Mouse (Mus musculus) embryonic facial prominence, embryonic 13.5 days (tissue): ENCODE data around the gene Glt6d1. TPM values are rescaled to one million over a fixed set of nuclear protein-coding genes. Genes with fewer than 3 reads are reported as not detected.
"Not testable (repeated sequence)": the region's sequence is repeated elsewhere in the genome, so short reads cannot be mapped to it uniquely, and the experiment has no call there.

ENCODE experiments used
- ATAC-seq: fragments of 200-750 bp; cut with Nextera tagmentation; 2 replicates; pipeline ENCODE4 v1.8.0; 2017; ENCODE audit warnings: low read depth; ENCODE audit not compliant: insufficient number of reproducible peaks, insufficient read depth, low FRiP score, low TSS enrichment
- H3K27ac ChIP-seq: fragments of 300-500 bp; sonication (generic); 2 replicates; pipeline ENCODE4 v1.5.1; 2015; ENCODE audit warnings: moderate library complexity, mild to moderate bottlenecking, inconsistent platforms
- H3K27me3 ChIP-seq: fragments of 300-500 bp; sonication (generic); 2 replicates; pipeline ENCODE4 v1.6.1; 2015; ENCODE audit warnings: mild to moderate bottlenecking, inconsistent platforms
- H3K36me3 ChIP-seq: fragments of 300-500 bp; sonication (generic); 2 replicates; pipeline ENCODE4 v1.6.1; 2015; ENCODE audit warnings: mild to moderate bottlenecking, inconsistent platforms
- H3K4me1 ChIP-seq: fragments of 300-500 bp; sonication (generic); 2 replicates; pipeline ENCODE4 v1.6.1; 2015; ENCODE audit warnings: inconsistent platforms
- H3K4me2 ChIP-seq: fragments of 300-500 bp; sonication (generic); 2 replicates; pipeline ENCODE4 v1.6.1; 2015; ENCODE audit warnings: moderate library complexity, mild to moderate bottlenecking, inconsistent platforms
- H3K4me3 ChIP-seq: fragments of 300-500 bp; sonication (generic); 2 replicates; pipeline ENCODE4 v1.5.1; 2015; ENCODE audit warnings: mild to moderate bottlenecking, inconsistent platforms
- H3K9ac ChIP-seq: fragments of 300-500 bp; sonication (generic); 2 replicates; pipeline ENCODE4 v1.6.1; 2015; ENCODE audit warnings: mild to moderate bottlenecking, inconsistent platforms
- H3K9me3 ChIP-seq: fragments of 300-500 bp; sonication (generic); 2 replicates; pipeline ENCODE4 v1.6.1; 2016; ENCODE audit warnings: inconsistent platforms
- WGBS: fragments of 180-500 bp; shearing (Covaris S2); methylation state at CpG from one replicate; pipeline ENCODE4 v1.1.7; 2015; ENCODE audit warnings: mixed read lengths; 5-methylcytosine and 5-hydroxymethylcytosine counted together
- polyA plus RNA-seq: library from polyadenylated mRNA; unstranded; fragments of >200 nt; fragmentation: Nextera tagmentation; extraction: Ambion mirVana; gene quantifications from 2 replicates; pipeline ENCODE4 v1.2.1, GENCODE M21; 2015

Gene Glt6d1
- polyA plus RNA-seq = not detected in 2 replicates

- not testable (repeated sequence) for H3K9ac ChIP-seq, H3K4me1 ChIP-seq, ATAC-seq, H3K4me3 ChIP-seq, H3K9me3 ChIP-seq, H3K4me2 ChIP-seq, H3K27me3 ChIP-seq, H3K27ac ChIP-seq, H3K36me3 ChIP-seq
- WGBS = 63% methylated on average over 1 of the region's 1 CpGs
Measured at GRCm38 (mm10) chr2:25815748-25816147, at the start of gene Glt6d1. Gene Glt6d1, minus strand, starts transcription at chr2:25815848.

- no peak overlapping the region for H3K27ac ChIP-seq
- ATAC-seq = no peak
- H3K36me3 ChIP-seq = no peaks in the 10 kb centered on the region
- no peaks in the 10 kb centered on the region for H3K9me3 ChIP-seq
- no peak overlapping the region for H3K9ac ChIP-seq
- H3K4me1 ChIP-seq = peaks cover 15% of the 10 kb centered on the region
- peaks cover 54% of the 10 kb centered on the region for H3K27me3 ChIP-seq
- no peak overlapping the region for H3K4me2 ChIP-seq
- no peak overlapping the region for H3K4me3 ChIP-seq
- WGBS = 5% methylated on average over 4 of the region's 4 CpGs
Measured at GRCm38 (mm10) chr2:25865412-25865811, 49.8 kb upstream of the Glt6d1 start.

DNA sequence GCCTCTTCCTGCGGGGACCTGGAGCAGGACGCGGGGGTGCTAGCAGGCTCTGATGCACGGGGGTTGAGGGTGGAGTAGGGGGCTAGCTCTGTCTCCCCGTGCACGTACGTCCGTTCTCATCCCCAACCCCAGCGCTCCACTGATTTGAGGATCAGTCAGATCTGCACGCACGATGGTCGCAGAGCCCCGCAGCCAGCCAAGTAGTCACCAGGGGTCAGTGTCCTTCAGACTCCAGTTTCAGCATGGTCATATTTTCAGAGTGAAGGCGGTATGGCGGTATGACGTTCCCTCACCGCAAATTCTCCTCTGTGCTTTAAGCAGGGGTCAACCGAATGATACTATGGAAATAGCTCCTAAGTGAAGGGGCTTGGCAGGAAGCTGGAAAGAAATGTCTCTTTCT is 48.6 kb upstream of the Glt6d1 start:
- Histone ChIP-seq H3K27ac (no peak overlapping the region), H3K9me3 (no peaks in the 10 kb centered on the region), H3K36me3 (no peaks in the 10 kb centered on the region), H3K27me3 (peaks cover 54% of the 10 kb centered on the region), H3K4me2 (peak overlapping the region; percentile 92), H3K9ac (no peak overlapping the region), H3K4me1 (peaks cover 15% of the 10 kb centered on the region), H3K4me3 (peak overlapping the region; percentile 44)
- ATAC-seq = no peak
- 4% methylated on average over 18 of the region's 18 CpGs for WGBS

DNA sequence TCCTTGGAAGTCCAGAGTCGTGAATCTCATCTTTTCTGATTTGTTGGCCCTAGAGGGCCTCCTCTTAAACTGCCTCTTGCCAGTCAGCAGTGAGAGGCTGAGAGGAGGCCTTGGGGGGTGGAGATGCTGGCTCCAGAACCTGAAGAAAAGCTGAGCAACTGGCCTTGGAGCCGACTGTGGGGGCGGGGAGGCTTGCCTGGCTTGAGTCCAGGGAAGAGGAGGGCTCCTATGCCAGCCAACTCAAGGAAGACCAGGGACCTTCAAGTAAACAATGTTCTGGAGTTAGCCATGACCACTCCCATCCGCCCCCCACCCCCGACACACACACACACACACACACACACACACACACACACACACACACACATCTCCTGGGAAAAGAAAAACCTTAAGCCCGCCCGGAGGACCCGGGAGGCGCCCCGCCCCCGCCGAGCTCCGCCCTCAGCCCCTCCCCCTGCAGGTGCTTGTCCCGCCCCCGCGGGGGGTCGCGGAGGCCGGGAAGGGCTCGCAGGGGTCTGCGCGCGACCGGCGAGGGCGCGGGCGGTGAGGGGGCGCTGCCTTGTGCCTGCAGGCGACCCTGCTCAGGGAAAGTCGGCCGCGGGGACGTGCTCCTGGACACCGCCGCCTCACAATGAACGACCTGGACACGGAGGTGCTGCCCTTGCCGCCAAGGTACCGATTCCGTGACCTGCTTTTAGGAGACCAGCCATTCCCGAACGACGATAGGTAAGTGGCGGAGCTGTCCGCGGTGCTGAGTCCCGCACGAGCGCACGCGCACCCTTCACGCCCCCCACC is 47.9 kb upstream of the Glt6d1 start, which contains the start of gene Kcnt1:
Gene Kcnt1, plus strand, starts transcription at position 398 of the 795 bp plus-strand sequence.
- H3K27me3 ChIP-seq = peaks cover 54% of the 10 kb centered on the region
- no peak for ATAC-seq

GRCm38 (mm10) chr2:25862696-25863270 is 47.1 kb upstream of the Glt6d1 start:
- Histone ChIP-seq H3K4me1 (peaks cover 15% of the 10 kb centered on the region), H3K27me3 (peaks cover 54% of the 10 kb centered on the region), H3K4me2 (peak overlapping the region; percentile 92), H3K4me3 (no peak overlapping the region), H3K9me3 (no peaks in the 10 kb centered on the region), H3K27ac (no peak overlapping the region), H3K36me3 (no peaks in the 10 kb centered on the region), H3K9ac (no peak overlapping the region)
- 60% methylated on average over 5 of the region's 5 CpGs for WGBS
- ATAC-seq = no peak

More for the DNA sequence above, 47.9 kb upstream of the Glt6d1 start, which contains the start of gene Kcnt1:
- Histone ChIP-seq H3K27ac (no peak within 1 kb of the TSS), H3K4me1 (peaks cover 15% of the 10 kb centered on the region), H3K9me3 (no peaks in the 10 kb centered on the region), H3K4me2 (peak within 1 kb of the TSS; percentile 92), H3K4me3 (peak within 1 kb of the TSS; percentile 44), H3K36me3 (no peaks in the 10 kb centered on the region), H3K9ac (peak within 1 kb of the TSS; percentile 36; the same call in 1 of the 2 replicates)
- under 1% methylated on average over 40 of the region's 53 CpGs for WGBS

- H3K9ac ChIP-seq = no peak overlapping the region
- H3K27me3 ChIP-seq = peaks cover 54% of the 10 kb centered on the region
- no peaks in the 10 kb centered on the region for H3K36me3 ChIP-seq
- H3K4me3 ChIP-seq = no peak overlapping the region
- no peaks in the 10 kb centered on the region for H3K9me3 ChIP-seq
- no peak overlapping the region for H3K4me2 ChIP-seq
- ATAC-seq = no peak
- H3K27ac ChIP-seq = no peak overlapping the region
- peaks cover 15% of the 10 kb centered on the region for H3K4me1 ChIP-seq
- WGBS = 68% methylated on average over 2 of the region's 2 CpGs
Measured at GRCm38 (mm10) chr2:25862038-25862437, 46.4 kb upstream of the Glt6d1 start.

DNA sequence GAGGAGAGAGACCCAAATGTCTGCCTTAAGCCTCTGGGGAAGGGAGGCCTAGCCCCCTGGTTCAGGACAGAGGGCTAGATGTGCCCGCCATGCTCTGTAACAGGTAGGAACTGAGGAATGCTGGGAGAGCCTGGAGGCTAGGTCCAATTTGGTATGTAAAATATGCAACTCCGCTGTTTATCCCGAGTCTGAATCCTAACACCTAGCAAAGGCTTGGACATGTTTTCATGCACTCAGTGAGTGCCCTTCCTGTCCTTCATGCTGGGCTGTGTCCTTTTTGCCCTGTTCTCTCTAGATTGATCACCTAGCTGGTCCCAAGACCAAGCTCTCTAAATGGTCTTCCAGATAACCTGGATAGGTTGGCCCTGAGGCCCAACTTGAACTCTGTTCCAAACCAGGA is 44.2 kb upstream of the Glt6d1 start:
- 77% methylated on average over 3 of the region's 3 CpGs for WGBS
- Histone ChIP-seq H3K27me3 (peaks cover 34% of the 10 kb centered on the region), H3K4me3 (no peak overlapping the region), H3K4me1 (peaks cover 15% of the 10 kb centered on the region), H3K9me3 (no peaks in the 10 kb centered on the region), H3K36me3 (no peaks in the 10 kb centered on the region), H3K4me2 (no peak overlapping the region), H3K9ac (no peak overlapping the region), H3K27ac (no peak overlapping the region)
- ATAC-seq = no peak

DNA sequence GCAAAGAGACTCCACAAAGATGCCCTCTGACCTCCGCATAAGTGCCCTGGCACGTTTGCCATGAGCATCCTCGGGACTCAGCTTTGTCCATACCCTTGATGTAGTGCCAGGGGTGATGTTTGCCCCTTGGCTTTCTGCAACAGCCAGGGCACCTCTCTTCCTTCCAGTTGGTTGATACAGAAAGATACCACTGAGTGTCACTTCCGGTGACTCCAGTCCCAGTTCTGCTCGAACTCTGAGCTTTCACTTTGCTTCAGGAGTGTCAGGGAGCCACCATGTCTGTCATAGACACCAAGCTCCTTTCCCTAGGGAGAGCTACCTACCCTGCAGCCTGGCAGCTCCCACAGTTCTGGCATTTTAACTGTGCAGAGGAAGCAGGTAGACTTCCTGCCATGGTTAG is 38.4 kb upstream of the Glt6d1 start:
- H3K9ac ChIP-seq = no peak overlapping the region
- WGBS = 71% methylated on average over 5 of the region's 5 CpGs
- no peaks in the 10 kb centered on the region for H3K9me3 ChIP-seq
- no peak overlapping the region for H3K4me2 ChIP-seq
- no peak for ATAC-seq
- no peak overlapping the region for H3K4me3 ChIP-seq
- no peak overlapping the region for H3K27ac ChIP-seq
- H3K27me3 ChIP-seq = no peaks in the 10 kb centered on the region
- 0 out of 2 replicates have a peak, but pooled peaks cover 3% of the 10 kb centered on the region for H3K4me1 ChIP-seq
- H3K36me3 ChIP-seq = no peaks in the 10 kb centered on the region

GRCm38 (mm10) chr2:25852626-25853025 is 37.0 kb upstream of the Glt6d1 start:
- no peaks in the 10 kb centered on the region for H3K36me3 ChIP-seq
- H3K27ac ChIP-seq = no peak overlapping the region
- H3K9ac ChIP-seq = no peak overlapping the region
- no peak overlapping the region for H3K4me3 ChIP-seq
- no peaks in the 10 kb centered on the region for H3K27me3 ChIP-seq
- 40% methylated on average over 3 of the region's 3 CpGs for WGBS
- no peak overlapping the region for H3K4me2 ChIP-seq
- ATAC-seq = no peak
- H3K9me3 ChIP-seq = no peaks in the 10 kb centered on the region
- 0 out of 2 replicates have a peak, but pooled peaks cover 3% of the 10 kb centered on the region for H3K4me1 ChIP-seq

DNA sequence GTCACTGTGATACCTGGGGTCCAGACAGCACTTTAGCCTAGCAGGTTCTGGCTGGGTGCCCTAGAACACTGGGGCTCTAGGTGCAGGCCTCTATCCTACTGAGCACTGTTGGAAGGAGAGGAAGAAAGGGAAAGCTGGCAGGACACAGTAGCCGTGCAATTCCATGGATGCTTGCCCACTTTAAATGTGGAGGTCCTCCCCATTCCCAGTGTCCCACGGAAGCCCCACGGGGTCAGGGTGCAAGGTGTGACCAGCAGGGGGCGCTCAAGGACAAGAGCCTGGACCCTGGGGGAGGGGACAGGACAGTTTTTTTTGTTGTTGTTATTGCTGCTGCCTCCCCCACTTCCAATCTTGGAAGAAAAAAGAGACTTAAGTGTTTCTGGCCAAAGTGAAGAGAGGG is 34.7 kb upstream of the Glt6d1 start:
- Histone ChIP-seq H3K27me3 (no peaks in the 10 kb centered on the region), H3K9ac (no peak overlapping the region), H3K36me3 (no peaks in the 10 kb centered on the region), H3K4me3 (no peak overlapping the region), H3K4me1 (peaks cover 10% of the 10 kb centered on the region), H3K9me3 (no peaks in the 10 kb centered on the region), H3K4me2 (no peak overlapping the region), H3K27ac (no peak overlapping the region)
- WGBS = 14% methylated on average over 4 of the region's 4 CpGs
- no peak for ATAC-seq

- Histone ChIP-seq H3K4me2 (no peak within 1 kb of the TSS), H3K9ac (no peak within 1 kb of the TSS; the same call in 1 of the 2 replicates)
- ATAC-seq = no peak
Measured at GRCm38 (mm10) chr2:25847226-25847625, 31.6 kb upstream of the Glt6d1 start, which contains the start of gene Sohlh1. Gene Sohlh1, minus strand, starts transcription at chr2:25847248.

GRCm38 (mm10) chr2:25846516-25846915 is 30.9 kb upstream of the Glt6d1 start:
- no peak overlapping the region for H3K4me2 ChIP-seq
- no peak overlapping the region for H3K4me3 ChIP-seq
- no peaks in the 10 kb centered on the region for H3K36me3 ChIP-seq
- no peaks in the 10 kb centered on the region for H3K9me3 ChIP-seq
- no peak overlapping the region for H3K27ac ChIP-seq
- 70% methylated on average over 8 of the region's 8 CpGs for WGBS
- no peak overlapping the region; the same call in 1 of the 2 replicates for H3K9ac ChIP-seq
- no peak for ATAC-seq
- peaks cover 7% of the 10 kb centered on the region for H3K4me1 ChIP-seq
- no peaks in the 10 kb centered on the region for H3K27me3 ChIP-seq

More at GRCm38 (mm10) chr2:25847226-25847625, 31.6 kb upstream of the Glt6d1 start, which contains the start of gene Sohlh1:
- no peak within 1 kb of the TSS for H3K4me3 ChIP-seq
- H3K27me3 ChIP-seq = no peaks in the 10 kb centered on the region
- no peaks in the 10 kb centered on the region for H3K9me3 ChIP-seq
- no peak within 1 kb of the TSS for H3K27ac ChIP-seq
- 83% methylated on average over 16 of the region's 16 CpGs for WGBS
- no peaks in the 10 kb centered on the region for H3K36me3 ChIP-seq
- H3K4me1 ChIP-seq = peaks cover 7% of the 10 kb centered on the region
